Mouse (Mus musculus): ENCODE data around the gene Fbxo3. TPM values are rescaled to one million over a fixed set of nuclear protein-coding genes. Genes with fewer than 3 reads are reported as not detected.
"Not testable (repeated sequence)": the region's sequence is repeated elsewhere in the genome, so short reads cannot be mapped to it uniquely, and the experiment has no call there.

Gene Fbxo3
- polyA plus RNA-seq (2012; rRNA removed) = 22.2 and 24.5 TPM in 2 replicates

GRCm38 (mm10) chr2:104027458-104028138 is at the start of gene Fbxo3:
Gene Fbxo3, plus strand, starts transcription at chr2:104027721.
- peaks cover 3% of the 10 kb centered on the region for H3K4me1 ChIP-seq (replicated peaks; ENCODE audit: control insufficient read depth, insufficient read depth, low read length)
- H3K36me3 ChIP-seq (ENCODE audit: control insufficient read depth, insufficient read depth, low read length) = 0 out of 2 replicates have a peak, but pooled peaks cover 5% of the 10 kb centered on the region
- H3K27me3 ChIP-seq (ENCODE audit: control insufficient read depth, insufficient read depth, low read length) = no peaks in the 10 kb centered on the region
- 2% methylated on average over 44 of the region's 44 CpGs for WGBS
- H3K27ac ChIP-seq (ENCODE audit: control insufficient read depth, insufficient read depth, low read length) = no peak within 1 kb of the TSS
- peak; percentile 88 for DNase-seq
- H3K4me3 ChIP-seq (ENCODE audit: control insufficient read depth, insufficient read depth, low read length) = peak within 1 kb of the TSS; percentile 83
- TF ChIP-seq POLR2A (IDR thresholded peaks at IDR 0.05; ENCODE audit: control insufficient read depth, extremely low read depth, insufficient read depth, low read length, poor library complexity) (no peak; the same call in 1 of the 2 replicates), CTCF (IDR thresholded peaks at IDR 0.05; ENCODE audit: borderline replicate concordance, control insufficient read depth, extremely low read depth, insufficient read depth, low read length, poor library complexity) (no peak)

- WGBS = 16% methylated on average over 5 of the region's 5 CpGs
- no peak for TF ChIP-seq POLR2A (IDR thresholded peaks at IDR 0.05; ENCODE audit: control insufficient read depth, extremely low read depth, insufficient read depth, low read length, poor library complexity)
- peak; percentile 81; the same call in 1 of the 2 replicates for TF ChIP-seq CTCF (IDR thresholded peaks at IDR 0.05; ENCODE audit: borderline replicate concordance, control insufficient read depth, extremely low read depth, insufficient read depth, low read length, poor library complexity)
- Histone ChIP-seq H3K27me3 (ENCODE audit: control insufficient read depth, insufficient read depth, low read length) (no peaks in the 10 kb centered on the region), H3K4me3 (ENCODE audit: control insufficient read depth, insufficient read depth, low read length) (no peak overlapping the region), H3K4me1 (replicated peaks; ENCODE audit: control insufficient read depth, insufficient read depth, low read length) (peaks cover 4% of the 10 kb centered on the region; the same call in 1 of the 2 replicates), H3K36me3 (ENCODE audit: control insufficient read depth, insufficient read depth, low read length) (no peaks in the 10 kb centered on the region), H3K27ac (ENCODE audit: control insufficient read depth, insufficient read depth, low read length) (no peak overlapping the region)
- DNase-seq = peak; percentile 71
These were observed 45.3 kb upstream of the Fbxo3 start for GRCm38 (mm10) chr2:103982250-103982649.

- TF ChIP-seq CTCF (IDR thresholded peaks at IDR 0.05; ENCODE audit: borderline replicate concordance, control insufficient read depth, extremely low read depth, insufficient read depth, low read length, poor library complexity) (no peak), POLR2A (IDR thresholded peaks at IDR 0.05; ENCODE audit: control insufficient read depth, extremely low read depth, insufficient read depth, low read length, poor library complexity) (no peak)
- 88% methylated on average over 10 of the region's 10 CpGs for WGBS
- H3K4me1 ChIP-seq (replicated peaks; ENCODE audit: control insufficient read depth, insufficient read depth, low read length) = peaks cover 4% of the 10 kb centered on the region; the same call in 1 of the 2 replicates
- no peaks in the 10 kb centered on the region for H3K36me3 ChIP-seq (ENCODE audit: control insufficient read depth, insufficient read depth, low read length)
- no peak for DNase-seq
- H3K4me3 ChIP-seq (ENCODE audit: control insufficient read depth, insufficient read depth, low read length) = no peak overlapping the region
- H3K27ac ChIP-seq (ENCODE audit: control insufficient read depth, insufficient read depth, low read length) = no peak overlapping the region
- H3K27me3 ChIP-seq (ENCODE audit: control insufficient read depth, insufficient read depth, low read length) = no peaks in the 10 kb centered on the region
These were observed 44.4 kb upstream of the Fbxo3 start for GRCm38 (mm10) chr2:103983146-103983545.

- not testable (repeated sequence) for H3K36me3 ChIP-seq (ENCODE audit: control insufficient read depth, insufficient read depth, low read length); DNase-seq; H3K27ac ChIP-seq (ENCODE audit: control insufficient read depth, insufficient read depth, low read length); H3K27me3 ChIP-seq (ENCODE audit: control insufficient read depth, insufficient read depth, low read length); H3K4me1 ChIP-seq (replicated peaks; ENCODE audit: control insufficient read depth, insufficient read depth, low read length); H3K4me3 ChIP-seq (ENCODE audit: control insufficient read depth, insufficient read depth, low read length)
- WGBS = 75% methylated on average over 8 of the region's 8 CpGs
These were observed 39.9 kb upstream of the Fbxo3 start for GRCm38 (mm10) chr2:103987595-103987994.

- Histone ChIP-seq H3K36me3 (ENCODE audit: control insufficient read depth, insufficient read depth, low read length) (no peaks in the 10 kb centered on the region), H3K4me1 (replicated peaks; ENCODE audit: control insufficient read depth, insufficient read depth, low read length) (no peaks in the 10 kb centered on the region), H3K27me3 (ENCODE audit: control insufficient read depth, insufficient read depth, low read length) (no peaks in the 10 kb centered on the region), H3K27ac (ENCODE audit: control insufficient read depth, insufficient read depth, low read length) (no peak overlapping the region), H3K4me3 (ENCODE audit: control insufficient read depth, insufficient read depth, low read length) (no peak overlapping the region)
- no peak for DNase-seq
- no peak for TF ChIP-seq POLR2A (IDR thresholded peaks at IDR 0.05; ENCODE audit: control insufficient read depth, extremely low read depth, insufficient read depth, low read length, poor library complexity)
- no peak for TF ChIP-seq CTCF (IDR thresholded peaks at IDR 0.05; ENCODE audit: borderline replicate concordance, control insufficient read depth, extremely low read depth, insufficient read depth, low read length, poor library complexity)
- WGBS = 92% methylated on average over 6 of the region's 6 CpGs
These were observed 37.8 kb upstream of the Fbxo3 start for GRCm38 (mm10) chr2:103989724-103990123.

- TF ChIP-seq CTCF (IDR thresholded peaks at IDR 0.05; ENCODE audit: borderline replicate concordance, control insufficient read depth, extremely low read depth, insufficient read depth, low read length, poor library complexity) (no peak), POLR2A (IDR thresholded peaks at IDR 0.05; ENCODE audit: control insufficient read depth, extremely low read depth, insufficient read depth, low read length, poor library complexity) (no peak)
- H3K4me3 ChIP-seq (ENCODE audit: control insufficient read depth, insufficient read depth, low read length) = no peak overlapping the region
- H3K27ac ChIP-seq (ENCODE audit: control insufficient read depth, insufficient read depth, low read length) = no peak overlapping the region
- no peaks in the 10 kb centered on the region for H3K4me1 ChIP-seq (replicated peaks; ENCODE audit: control insufficient read depth, insufficient read depth, low read length)
- no peaks in the 10 kb centered on the region for H3K27me3 ChIP-seq (ENCODE audit: control insufficient read depth, insufficient read depth, low read length)
- no peaks in the 10 kb centered on the region for H3K36me3 ChIP-seq (ENCODE audit: control insufficient read depth, insufficient read depth, low read length)
- DNase-seq = no peak
These were observed 36.2 kb upstream of the Fbxo3 start for GRCm38 (mm10) chr2:103991303-103991702.

- Histone ChIP-seq H3K4me1 (replicated peaks; ENCODE audit: control insufficient read depth, insufficient read depth, low read length) (no peaks in the 10 kb centered on the region), H3K36me3 (ENCODE audit: control insufficient read depth, insufficient read depth, low read length) (no peaks in the 10 kb centered on the region), H3K27me3 (ENCODE audit: control insufficient read depth, insufficient read depth, low read length) (no peaks in the 10 kb centered on the region), H3K27ac (ENCODE audit: control insufficient read depth, insufficient read depth, low read length) (no peak overlapping the region), H3K4me3 (ENCODE audit: control insufficient read depth, insufficient read depth, low read length) (no peak overlapping the region)
- WGBS = 93% methylated on average over 9 of the region's 9 CpGs
- no peak for DNase-seq
- TF ChIP-seq CTCF (IDR thresholded peaks at IDR 0.05; ENCODE audit: borderline replicate concordance, control insufficient read depth, extremely low read depth, insufficient read depth, low read length, poor library complexity) (no peak), POLR2A (IDR thresholded peaks at IDR 0.05; ENCODE audit: control insufficient read depth, extremely low read depth, insufficient read depth, low read length, poor library complexity) (no peak)
These were observed 35.4 kb upstream of the Fbxo3 start for GRCm38 (mm10) chr2:103992162-103992561.

Data from thymus, adult 2 months (tissue).